Mouse (Mus musculus): ENCODE results near the gene Cd79b.

DNA sequence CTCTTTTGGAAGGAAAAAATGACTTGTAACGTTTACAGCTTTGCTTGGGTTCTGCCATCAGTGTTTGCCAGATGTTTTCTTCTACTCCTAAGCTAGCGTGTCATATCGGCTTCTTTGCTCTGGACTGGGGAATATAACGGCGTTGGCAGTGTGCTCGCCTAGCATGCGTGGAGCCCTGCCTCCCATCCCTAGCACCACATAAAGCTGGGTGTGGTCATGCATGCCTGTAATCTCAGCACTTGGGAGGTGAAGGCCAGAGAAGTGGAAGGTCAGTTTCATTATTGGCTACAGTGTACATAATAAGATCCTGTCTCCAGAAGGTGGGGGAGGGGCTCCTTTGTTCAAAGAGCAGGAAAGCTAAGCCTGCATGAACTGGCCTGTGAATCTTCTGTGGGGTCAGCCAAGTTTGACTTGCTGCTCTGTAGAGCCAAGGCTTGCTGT, 39.6 kb downstream of the Cd79b start:
- TF ChIP-seq CTCF (conservative IDR thresholded peaks at IDR 0.05 in 1 of 2, IDR thresholded peaks at IDR 0.05 in 1 of 2; ENCODE audit: low read depth in 2 of 2, low read length in 2 of 2) (no peak), UBTF (IDR thresholded peaks at IDR 0.05; ENCODE audit: low read depth, low read length) (no peak), POLR2A (IDR thresholded peaks at IDR 0.05; ENCODE audit: low read depth, low read length) (no peak), MAFK (IDR thresholded peaks at IDR 0.05; ENCODE audit: insufficient replicate concordance, low read length) (no peak), HCFC1 (IDR thresholded peaks at IDR 0.05; ENCODE audit: low read depth, low read length) (no peak)
